Mouse (Mus musculus): ENCODE results near the gene Rbmxl1.
"Not testable (repeated sequence)": the region's sequence is repeated elsewhere in the genome, so short reads cannot be mapped to it uniquely, and the experiment has no call there.

Gene Rbmxl1

DNA sequence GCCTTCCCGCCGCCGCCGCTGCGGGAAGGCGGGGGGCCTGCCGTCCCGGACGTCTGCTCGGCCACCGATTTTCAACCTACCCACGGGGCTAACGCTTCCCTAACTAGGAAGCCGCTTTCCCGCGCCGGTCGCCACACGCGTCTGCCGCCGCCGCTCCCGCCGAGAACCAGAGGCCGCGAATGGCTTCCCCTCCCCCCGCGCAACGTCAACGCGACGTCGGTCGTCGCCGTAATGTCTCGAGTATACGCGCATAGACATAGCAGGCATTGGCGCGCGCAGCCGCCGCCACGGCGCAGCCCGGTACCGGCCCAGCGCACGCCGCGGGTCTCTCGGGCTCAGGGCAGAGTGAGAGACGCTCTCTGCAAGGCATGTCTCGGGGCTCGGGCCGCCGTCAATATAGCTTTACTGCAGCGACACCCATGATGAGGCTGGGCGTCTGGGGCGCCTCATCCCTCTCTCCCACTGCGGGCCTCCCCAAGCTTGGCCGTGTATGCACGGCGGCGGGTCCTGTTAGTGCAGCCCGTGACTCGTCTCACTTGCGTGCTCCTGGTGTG is at the start of gene Rbmxl1:
Gene Rbmxl1 (minus strand): TSS at position 180 of the 554 bp plus-strand sequence.
- peak; percentile 99 for DNase-seq

DNA sequence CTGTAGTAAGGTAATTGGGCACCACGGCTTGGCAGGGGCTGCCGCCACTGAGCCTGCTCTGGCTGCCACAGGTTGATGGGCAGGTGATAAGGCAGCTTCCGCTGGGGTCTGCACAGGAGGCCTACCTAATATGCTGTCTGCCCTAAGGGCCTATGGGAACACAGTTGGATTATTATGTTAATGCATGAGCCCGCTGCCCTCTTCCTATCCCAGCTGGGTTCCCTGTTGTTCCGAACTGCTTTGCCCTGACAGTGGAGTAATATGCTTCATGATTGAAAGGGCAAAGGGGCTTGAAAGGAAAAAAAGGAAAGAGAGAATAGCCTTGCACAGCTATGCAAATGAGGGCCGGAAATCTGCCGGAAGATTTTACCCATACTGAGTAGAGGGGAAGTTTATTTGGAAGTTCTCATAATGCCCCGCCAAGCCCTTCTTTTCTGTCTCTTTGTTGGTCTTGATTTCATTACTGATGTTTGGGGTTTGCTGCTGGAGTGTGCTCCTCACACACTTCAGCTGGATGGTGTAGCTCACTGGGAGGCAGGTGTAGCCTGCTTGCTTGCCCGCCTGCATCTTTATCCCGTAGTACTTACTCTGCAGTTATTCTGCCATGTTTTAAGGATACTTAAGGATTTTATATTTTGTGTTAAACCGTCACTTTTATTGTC is 48.2 kb upstream of the Rbmxl1 start:
- no peak for DNase-seq

DNA sequence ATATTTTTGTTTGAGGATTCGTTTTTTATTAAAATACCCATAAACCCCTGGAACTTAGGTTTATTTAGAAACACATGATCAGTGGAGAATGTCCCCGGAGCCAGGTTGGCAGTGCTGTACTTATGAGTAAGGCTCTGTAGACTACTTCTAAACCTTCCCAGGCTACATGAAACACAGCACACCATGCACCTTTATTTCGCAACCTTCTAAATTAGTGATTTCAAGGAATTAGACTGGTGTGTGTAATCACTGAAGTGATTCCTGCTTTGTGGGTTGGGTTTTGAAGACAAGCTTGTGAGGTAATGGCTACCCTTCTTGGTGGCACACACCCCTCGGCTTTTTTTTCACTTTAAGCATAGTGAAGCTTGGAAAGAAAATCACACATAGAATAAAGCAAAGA is 47.1 kb upstream of the Rbmxl1 start:
- DNase-seq, result no peak

DNA sequence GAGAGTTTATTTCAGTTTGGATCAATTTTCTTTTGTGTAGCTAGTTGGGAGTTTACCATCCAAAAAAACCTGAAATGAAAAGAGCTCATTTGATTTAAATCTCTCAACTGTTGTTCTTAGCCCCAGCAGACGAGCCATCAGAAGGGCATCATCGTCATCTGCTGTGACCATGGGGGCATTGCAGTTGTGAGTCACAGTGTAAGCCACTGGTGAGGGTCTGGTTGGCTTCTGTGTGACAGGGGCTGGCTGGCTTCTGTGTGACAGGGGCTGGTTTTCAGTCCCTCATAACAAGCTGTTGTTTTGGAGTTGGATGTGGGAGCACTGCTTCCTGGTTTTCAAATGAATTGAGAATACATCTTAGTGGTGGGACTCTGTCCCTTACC is 42.0 kb upstream of the Rbmxl1 start:
- DNase-seq, result no peak

DNA sequence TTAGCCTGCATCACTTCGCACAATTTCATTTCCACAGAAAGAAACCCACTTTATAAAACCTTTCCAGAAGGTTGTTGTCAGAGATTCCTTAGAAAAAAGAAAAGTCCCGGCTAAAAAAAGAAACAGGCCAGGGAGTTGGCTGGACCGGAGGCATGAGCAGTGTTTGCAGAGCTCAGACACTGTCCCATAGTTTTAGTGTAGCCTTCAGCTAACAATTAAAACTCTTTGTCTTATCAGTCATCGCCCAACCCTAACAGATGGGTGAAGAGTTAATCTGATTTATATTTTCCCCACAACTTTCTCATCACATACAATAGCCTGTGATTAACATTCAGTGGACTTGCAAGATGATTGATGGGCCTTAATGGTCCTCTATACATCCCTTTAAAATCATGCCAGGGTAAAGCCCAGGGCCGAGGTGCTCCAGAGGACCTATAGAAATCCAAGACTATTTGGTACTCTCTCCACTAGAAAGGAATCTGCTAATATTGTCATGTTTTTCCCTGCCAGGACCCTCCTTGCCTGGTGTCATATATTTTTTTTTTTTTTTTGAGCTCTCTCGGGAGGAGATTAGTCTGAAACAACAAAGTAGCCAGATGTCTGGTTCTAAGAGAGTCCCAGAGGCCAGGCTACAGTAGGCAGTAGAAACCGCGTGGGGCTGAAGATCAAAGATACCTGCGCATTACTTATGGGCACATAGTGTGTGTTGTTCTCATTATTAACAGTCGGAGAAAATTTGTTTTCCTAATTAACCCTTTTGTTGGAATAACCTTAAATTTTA is 41.5 kb upstream of the Rbmxl1 start:
- no peak for DNase-seq

DNA sequence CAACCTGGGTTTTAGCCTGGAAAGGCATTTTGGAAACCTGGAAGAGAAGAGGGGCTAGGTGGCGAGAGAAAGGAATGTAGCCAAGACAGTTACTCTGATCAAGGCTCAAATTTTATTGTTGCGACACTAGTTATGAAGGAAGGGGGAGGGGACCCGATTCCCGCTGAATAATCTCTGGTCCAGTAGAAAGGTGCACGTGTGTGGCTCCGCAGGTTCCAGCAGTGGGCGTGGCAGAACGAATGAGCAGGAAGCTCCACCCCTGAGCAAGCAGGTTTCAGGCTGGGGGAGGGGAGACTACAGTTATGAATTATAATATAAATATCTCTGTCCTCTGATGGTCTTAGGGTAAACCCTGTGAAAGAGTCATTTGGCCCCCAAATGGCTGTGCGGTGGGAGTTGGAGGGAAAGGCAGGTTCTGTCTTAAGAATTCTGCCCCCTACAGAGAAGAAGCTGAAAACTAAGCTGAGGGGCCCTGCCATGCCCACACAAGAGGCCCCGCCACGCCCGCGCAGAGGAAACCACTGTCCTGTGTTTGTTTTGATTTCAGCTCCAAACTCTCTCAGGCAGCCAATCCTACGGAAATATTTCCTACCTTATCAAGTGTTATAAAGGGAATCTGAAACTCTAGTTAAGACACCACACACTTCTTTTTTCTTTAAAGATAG is 36.6 kb upstream of the Rbmxl1 start:
- not testable (repeated sequence) for DNase-seq

DNA sequence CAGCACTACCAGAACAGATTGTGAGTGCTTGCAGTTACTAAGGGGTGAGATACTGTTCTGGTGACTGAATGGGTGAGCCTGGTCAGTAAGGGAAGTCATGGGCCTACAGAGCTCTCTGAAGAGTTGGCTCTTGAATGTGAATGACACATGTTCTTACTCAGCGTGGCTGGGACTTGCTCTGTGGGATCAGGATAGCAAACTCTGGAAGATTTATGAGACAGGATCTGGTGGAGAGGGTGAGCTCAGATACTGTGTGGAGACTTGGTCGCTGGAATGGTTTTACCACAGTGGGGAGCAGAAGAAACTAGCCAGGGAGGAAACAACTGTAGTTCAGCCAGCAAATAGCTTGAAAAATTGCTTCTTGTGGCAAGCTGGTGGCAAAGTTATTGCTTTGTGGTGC is 35.8 kb upstream of the Rbmxl1 start:
- no peak for DNase-seq

DNA sequence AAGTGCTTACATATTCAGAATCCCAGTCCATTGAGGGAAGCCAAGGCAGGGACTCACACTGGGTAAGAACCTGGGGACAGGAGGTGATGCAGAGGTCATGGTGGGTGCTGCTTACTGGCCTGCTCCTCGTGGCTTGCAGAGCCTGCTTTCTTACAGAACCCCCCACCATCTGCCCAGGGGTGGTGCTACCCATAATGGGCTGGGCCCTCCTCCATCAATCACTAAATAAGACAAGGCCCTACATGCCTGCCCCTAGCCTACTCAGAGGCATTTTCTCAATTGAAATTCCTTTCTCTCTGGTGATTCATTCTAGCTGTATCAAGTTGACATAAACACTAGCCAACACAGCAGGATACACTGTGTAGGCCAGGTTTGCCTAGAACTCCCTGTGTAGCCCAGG is 34.9 kb upstream of the Rbmxl1 start:
- no peak for DNase-seq

DNA sequence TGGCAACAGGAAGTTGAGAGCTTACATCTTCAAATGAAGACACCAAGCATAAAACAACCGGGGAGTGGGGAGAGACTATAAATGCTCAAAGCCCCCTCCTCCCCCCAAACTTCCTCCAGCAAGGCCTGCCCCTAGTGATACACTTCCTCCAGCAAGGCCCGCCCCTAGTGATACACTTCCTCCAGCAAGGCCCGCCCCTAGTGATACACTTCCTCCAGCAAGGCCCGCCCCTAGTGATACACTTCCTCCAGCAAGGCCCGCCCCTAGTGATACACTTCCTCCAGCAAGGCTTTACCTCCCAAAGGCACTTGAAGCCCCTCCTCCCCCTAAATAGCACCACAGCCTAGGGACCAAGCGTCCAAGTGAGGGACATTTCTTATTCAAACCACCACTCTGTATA is 34.0 kb upstream of the Rbmxl1 start:
- not testable (repeated sequence) for DNase-seq

DNA sequence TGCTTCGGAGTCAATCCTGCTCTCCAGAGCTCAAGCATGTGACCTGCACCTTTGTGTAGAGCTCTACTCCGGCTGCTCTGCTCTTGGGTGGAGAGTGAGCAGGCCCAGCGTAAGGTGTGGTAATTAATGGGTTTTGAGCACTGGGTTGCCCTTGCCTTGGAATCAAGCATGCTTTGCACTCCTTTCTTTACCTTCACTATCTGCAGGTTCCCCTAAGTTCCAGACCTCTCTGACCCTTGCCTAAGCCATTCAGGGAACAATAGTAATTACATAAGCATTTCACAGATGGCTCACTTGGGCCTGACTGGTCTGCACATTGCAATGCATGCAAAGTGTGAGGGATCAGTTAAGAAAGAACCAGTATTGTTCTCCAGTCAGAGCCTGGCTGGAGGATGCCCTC is 29.1 kb upstream of the Rbmxl1 start:
- no peak for DNase-seq

DNA sequence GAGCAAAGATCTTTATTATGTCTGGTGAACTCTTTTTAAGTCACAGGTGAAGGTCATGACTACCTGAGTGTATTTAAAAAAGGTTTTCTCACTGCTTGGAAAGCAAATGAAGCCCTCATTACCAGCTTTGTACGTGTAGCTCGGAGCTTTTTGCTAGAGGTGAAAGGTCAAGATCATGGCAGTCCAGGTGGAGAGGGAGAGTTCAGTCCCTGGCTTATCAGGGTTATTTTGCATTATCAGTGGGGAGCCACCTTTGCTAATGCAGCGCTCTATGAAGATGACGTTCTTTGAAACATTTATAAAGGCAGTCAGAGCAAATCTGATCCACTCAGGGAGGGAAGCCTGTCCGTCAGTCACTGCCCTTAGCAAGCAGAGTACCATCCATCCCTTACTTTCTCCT is 28.0 kb upstream of the Rbmxl1 start:
- DNase-seq, result no peak

DNA sequence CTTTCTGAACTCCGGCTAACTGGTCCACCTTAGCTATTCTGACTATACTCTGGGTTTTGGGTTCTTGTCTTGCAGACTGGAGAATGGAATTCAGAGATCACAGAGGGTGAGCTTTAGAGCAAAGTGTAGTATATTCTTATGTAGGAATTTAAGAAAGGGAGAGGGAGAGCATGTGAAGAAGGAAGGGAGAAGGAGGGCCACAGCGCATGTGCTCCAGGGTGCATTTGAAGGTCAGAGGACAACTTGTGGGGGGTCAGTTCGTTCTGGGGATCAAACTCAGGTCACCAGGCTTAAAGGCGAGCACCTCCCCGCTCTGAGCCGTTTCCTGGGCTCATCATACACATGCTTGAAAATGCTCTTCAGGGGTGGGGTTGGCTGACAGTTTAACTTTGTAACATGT is 25.3 kb upstream of the Rbmxl1 start:
- DNase-seq, result no peak

DNA sequence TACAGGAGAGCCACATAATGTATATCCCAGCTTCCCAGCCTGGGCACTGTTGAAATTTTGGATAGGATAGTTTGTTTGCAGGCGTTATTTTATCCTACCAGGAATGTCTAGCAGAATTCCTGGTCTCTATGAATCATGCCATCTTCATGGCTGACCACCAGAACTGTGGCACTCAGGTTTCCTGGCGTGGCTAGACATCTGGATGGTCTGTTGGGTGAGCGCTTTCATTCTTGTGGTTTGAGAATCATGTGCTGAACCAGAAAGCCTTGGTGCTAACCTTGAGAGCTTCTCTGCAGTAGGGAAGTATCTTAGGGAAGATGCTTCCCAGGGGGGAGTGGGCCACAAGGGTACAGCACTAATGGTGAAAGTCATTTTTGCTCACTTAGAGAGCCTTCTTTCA is 6.4 kb upstream of the Rbmxl1 start:
- DNase-seq, result no peak

DNA sequence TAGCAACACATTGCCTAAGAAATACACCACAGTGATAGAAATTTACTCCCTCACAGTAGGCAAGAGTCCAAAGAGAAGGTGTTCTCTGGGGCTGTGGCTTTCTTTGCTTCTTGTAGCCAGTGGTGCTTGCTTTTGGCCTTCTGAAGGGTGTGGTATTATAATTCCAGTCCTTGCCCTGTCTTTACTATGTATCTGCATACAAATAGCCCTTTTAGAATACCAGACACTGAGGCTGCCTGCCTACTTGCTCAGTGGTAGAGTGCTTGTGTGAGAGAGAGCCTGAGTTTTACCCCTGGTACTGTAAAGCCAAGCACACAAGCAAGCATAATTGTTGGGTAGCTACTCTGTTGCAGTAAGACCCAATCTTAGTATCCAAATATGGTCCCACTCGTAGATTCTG is 6.0 kb upstream of the Rbmxl1 start:
- no peak for DNase-seq

DNA sequence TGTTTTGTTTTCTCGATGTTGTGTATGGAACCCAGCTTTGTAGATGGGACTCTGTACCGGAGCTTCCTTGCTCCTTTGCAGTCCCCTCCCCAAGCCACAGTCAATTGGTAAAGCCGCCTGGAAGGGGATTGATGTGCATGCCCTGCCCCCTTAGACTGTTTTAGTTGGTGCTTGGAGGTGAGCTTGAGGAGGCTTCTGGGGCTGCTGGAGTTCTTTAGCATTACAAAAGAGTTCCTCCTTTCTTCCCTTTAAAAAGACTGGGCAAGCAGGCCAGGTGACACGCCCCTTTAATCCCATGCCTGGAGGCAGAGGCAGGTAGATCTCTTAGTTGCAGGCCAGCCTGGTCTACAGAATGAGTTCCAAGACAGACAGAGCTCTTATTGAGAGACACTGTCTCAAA is 4.4 kb upstream of the Rbmxl1 start:
- DNase-seq, result no peak

DNA sequence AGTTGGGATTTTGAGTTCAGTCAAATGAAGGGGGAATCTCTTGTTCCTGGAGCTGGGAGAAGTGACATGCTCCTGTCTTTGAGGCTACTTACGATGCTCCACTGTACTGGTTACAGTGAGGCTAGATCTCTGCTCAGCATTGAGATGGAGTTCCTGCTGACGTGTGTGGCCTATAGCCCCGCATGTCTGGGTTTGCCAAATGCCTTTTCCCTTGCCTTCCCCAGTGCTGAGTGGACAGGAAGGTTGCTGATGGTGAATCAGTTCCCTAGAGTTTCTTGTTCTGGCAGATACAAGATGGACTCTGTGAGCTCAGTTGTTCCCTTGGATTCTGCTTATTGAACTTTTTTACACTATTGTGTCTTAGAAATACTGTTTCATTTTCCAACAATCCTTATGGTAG is 2.2 kb upstream of the Rbmxl1 start:
- no peak for DNase-seq

DNA sequence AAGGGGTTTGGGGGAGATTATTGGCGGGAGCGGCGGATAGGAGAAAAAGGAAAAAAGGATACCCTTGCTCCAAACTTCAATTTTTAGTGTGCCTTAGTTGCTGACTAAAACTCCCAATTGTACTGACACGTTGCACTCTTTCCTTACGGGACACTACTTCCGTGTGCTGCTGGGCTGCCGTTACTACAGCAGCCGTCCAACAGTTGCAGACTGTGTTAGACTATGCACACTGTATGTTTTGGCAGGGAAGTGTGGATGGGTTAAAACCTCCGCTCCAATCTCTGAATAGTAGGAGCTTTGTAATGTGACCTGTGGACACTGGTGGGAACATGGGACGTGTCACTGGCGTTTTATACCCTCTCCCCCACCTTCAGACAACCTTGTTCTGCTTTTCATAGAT is 1.4 kb upstream of the Rbmxl1 start:
- no peak for DNase-seq

DNA sequence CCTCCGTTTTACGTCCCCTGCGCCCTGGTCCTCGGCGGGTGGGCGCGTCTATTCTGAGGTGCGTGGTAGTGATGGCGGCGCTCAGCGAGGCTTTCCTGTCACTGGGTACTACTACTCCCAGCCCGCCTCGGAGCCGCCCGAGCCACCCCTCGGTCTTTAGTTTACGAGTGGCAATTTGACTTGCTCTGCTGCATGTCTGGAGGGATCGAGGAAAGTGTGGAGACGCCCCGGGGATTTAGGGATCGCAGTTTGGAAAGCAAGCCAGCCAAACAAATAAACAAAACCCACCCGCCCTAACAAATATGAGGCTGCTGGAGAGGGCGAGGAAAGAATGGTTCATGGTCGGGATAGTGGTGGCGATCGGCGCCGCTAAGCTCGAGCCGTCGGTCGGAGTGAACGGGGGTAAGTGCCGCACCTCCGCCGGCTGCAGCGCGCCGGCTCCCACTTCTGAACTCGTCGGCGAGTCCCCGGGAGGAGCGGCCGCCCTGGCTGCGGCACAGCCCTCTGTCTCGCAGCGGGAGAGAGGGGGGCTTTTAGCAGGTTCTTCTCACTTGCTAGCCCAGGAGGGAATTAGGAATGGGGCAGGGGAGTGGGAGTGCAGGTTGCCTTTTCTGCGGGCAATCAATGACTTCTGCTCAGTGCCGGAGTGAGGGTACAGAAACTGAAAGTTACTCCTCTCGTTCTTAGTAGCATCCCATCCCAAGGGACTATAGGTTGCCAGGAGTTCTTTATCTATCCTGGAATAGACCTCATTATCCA is 754 bp upstream of the Rbmxl1 start, which contains the start of gene Slc10a7:
Gene Slc10a7 (plus strand): TSS at position 74 of the 759 bp plus-strand sequence.
- DNase-seq, result peak; percentile 86

DNA sequence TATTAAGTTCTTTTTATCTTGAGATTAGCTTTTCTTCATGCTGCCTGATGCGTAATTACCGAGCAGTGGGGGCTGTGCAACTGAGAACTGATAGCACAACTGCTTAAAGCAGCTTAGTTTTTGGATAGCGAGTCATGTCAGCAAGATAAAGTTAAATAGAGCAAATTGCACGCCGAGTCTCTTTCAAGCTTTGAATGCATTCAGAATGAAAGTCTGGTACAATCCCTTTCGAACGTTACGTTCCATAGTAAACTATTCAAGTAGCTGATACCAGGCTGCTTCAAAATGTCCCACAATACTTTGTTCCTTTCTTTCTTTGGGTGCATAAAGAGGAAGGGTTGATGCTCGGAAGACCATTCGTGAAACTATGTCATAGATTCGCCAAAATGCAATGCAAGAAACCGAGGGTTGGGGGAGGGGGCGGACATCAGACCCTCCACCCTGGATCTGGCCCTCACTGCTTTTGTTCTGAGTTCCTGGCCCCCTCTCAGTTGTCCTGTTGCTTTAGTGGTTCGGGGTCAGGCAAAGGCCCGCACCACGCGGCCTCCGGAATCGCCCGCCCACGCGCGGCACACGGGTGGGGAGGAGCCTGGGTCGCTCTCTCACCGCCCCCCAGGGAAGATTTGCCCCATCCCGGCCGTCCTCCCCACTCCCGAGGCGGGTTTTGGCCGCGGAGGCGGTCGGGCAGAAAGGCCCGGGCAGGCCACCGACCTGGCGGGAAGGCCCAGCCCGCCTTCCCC is 549 bp downstream of the Rbmxl1 start:
- DNase-seq, result peak; percentile 40

DNA sequence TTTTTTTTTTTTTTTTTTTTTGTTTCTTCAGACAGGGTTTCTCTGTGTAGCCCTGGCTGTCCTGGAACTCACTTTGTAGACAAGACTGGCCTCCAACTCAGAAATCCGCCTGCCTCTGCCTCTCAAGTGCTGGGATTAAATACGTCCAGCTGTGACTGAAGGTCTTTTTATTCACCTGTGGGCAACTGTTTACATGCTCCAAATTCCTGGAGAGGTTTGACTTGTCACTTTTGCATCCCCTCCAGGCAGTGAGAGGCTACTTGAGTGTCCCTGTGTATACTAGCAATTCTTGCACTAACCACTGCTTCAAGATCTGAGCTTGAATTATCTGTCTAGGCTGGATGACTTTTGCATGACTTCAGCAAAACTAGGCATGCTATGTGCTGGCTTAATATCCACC is 6.0 kb downstream of the Rbmxl1 start:
- no peak for DNase-seq

DNA sequence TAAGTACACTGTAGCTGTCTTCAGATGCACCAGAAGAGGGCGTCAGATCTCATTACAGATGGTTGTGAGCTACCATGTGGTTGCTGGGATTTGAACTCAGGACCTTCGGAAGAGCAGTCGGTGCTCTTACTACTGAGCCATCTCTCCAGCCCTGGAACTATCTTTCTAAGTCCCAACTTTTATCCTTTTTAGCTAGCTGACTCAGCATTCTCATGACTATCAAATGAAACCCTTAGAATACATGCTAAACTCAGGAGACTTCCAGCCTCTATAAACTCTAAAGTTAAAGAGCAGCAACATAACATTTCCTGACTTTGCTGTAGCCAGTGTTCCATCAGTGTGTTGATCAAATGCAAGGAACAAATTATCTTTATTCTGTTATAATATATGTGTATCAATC is 12.4 kb downstream of the Rbmxl1 start:
- DNase-seq, result not testable (repeated sequence)

DNA sequence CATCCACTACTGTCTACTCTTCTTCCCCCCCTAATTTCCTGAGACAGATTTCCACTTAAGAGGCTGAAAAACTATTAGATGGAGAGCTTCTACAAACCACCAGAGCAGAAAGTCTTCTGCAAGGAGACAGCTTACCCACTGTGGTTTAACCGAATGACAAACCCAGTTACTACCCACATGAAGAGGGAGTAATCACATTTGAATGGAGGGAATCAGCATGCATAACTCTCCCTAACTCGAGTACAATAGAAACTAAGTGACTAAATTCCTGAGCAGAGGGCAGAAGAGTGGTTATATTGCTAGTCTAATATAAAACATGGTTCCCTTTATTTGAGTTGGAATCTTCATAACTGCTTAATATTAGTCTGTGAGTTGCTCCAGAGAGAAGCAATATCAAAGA is 15.7 kb downstream of the Rbmxl1 start:
- DNase-seq, result no peak

Measured in right cerebral cortex, postnatal 4 days (tissue).